Mouse (Mus musculus) natural killer cell, adult 2 months (primary cell): ENCODE measurements around the gene Smpdl3b.

Experiments
- DNase-seq, 2 experiments: peaks; one replicate each; pipeline ENCODE4 v3.0.0; 2022; ENCODE audit warnings: low spot score in 2 of 2

Smpdl3b gene

GRCm38 (mm10) chr4:132734766-132735165, 22.3 kb downstream of the Smpdl3b start:
- no peak for DNase-seq

GRCm38 (mm10) chr4:132733071-132733770, 23.8 kb downstream of the Smpdl3b start:
- DNase-seq = no peak

- DNase-seq = peak; percentile 91 to 92
Observed at GRCm38 (mm10) chr4:132732148-132732684, 24.8 kb downstream of the Smpdl3b start, which contains the start of gene Xkr8. Gene Xkr8, minus strand, starts transcription at chr4:132732546.

DNA sequence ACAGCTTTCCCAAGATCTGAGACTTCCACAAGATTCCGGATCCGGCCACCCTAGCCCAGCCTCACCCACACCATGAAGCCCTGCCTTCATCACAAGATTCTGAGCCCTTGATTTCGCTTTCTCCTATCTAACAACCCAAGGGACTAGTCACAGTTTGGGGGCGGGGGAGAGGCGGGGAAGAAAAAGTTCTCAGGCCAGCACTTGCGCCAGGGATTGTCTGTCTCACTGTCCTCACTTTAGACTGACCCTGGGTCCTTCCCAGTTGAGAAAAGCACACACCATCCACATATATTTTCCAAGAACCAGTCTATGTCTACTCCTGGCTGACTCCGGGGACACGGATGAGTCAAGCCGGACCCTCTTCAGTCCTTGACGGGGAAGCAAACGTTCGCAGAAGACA, 25.4 kb downstream of the Smpdl3b start:
- no peak for DNase-seq

- no peak for DNase-seq
Observed at GRCm38 (mm10) chr4:132728233-132728632, 28.8 kb downstream of the Smpdl3b start.

DNA sequence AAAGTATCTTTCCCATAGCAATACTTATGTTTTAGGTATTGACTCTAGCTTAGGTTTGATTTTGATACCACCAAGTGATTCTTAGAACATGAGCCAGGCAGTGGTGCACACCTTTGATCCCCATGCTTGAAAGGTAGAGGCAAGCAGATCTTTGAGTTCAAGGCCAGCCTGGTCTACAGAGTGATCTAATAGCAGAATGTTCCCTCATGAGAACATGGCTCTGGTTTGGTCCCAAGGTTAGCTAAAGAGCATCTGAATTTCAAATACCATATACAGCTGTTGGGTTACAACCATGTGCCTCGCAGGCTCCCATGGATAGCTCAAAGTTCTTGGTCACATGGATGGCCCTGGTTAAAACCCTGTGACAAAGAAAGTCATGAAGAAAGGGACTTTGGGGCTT, 38.8 kb downstream of the Smpdl3b start:
- DNase-seq = no peak

GRCm38 (mm10) chr4:132713181-132713580, 43.9 kb downstream of the Smpdl3b start:
- DNase-seq = no peak

DNA sequence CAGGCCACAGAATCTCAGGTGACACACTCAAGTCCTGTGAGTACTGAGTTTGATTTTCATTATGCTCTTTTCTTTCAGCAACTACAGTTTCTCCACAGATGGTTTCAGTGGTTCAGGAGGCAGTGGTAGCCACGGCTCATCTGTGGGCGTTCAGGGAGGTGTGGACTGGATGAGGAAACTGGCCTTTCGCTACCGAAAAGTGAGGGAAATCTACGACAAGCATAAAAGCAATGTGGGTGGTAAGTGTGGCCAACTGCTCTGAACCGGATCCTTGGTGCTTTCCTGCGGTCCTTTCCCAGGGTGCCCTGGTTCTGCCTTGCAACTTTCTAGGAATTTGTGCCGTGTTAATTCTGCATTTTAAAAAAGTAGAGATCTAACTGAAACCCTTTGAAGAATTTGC, 50.2 kb downstream of the Smpdl3b start:
- no peak for DNase-seq

GRCm38 (mm10) chr4:132702076-132702475, 55.0 kb downstream of the Smpdl3b start:
- no peak for DNase-seq

- no peak for DNase-seq
Observed at GRCm38 (mm10) chr4:132693366-132693765, 63.7 kb downstream of the Smpdl3b start.

GRCm38 (mm10) chr4:132689634-132690033, 67.4 kb downstream of the Smpdl3b start:
- no peak for DNase-seq
